Mouse (Mus musculus): ENCODE data around the gene B430306N03Rik.
A peak's percentile ranks its signal among the peaks of the same experiment; 100 is the strongest.
"Not testable (repeated sequence)": the region's sequence is repeated elsewhere in the genome, so short reads cannot be mapped to it uniquely, and the experiment has no call there.

B430306N03Rik gene

GRCm38 (mm10) chr17:48312124-48312523 is 3.8 kb upstream of the B430306N03Rik start:
- no peak for DNase-seq (ENCODE audit: low spot score)

GRCm38 (mm10) chr17:48318686-48319085 is 2.7 kb downstream of the B430306N03Rik start:
- no peak for DNase-seq (ENCODE audit: low spot score)

DNA sequence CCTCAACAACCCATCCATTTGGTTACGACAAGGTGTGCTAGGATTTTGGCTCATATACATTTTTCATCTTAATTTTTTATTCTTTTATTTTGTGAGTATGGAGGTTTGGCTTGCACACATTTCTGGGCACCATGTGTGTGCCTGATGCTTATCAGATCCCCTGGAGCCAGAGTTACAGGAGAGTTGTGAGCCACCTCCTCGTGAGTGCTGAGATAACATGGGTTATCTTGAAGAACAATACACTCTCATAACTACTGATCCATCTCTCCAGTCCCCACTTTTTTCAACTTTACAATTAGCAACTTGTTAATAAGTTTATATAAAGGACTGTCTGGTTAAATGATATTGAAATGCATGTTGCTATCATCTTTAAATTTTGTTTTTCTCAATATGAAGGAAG is 5.3 kb downstream of the B430306N03Rik start:
- DNase-seq (ENCODE audit: low spot score), result no peak

- no peak for DNase-seq (ENCODE audit: low spot score)
Measured at GRCm38 (mm10) chr17:48323236-48323635, 7.3 kb downstream of the B430306N03Rik start.

DNA sequence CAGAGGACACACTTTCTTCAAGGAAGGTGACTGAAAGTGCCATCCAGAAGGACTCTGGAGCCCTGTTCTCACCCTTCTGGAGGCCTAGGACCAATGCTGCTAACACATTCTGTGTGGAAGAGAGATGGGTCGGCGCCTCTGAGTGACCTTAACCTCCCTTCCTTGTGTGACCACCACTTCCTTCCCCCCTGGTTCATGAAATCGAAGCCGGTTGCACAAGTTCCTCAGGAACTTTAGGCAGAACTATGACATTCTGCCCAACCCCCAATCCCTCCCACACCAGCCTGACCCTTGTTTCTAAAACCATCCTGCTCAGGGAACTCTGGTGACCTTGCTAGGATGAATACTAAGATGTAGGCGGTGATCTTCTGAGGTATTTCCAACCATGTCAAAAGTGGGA is 8.3 kb downstream of the B430306N03Rik start:
- no peak for DNase-seq (ENCODE audit: low spot score)

GRCm38 (mm10) chr17:48325093-48325492 is 9.2 kb downstream of the B430306N03Rik start:
- no peak for DNase-seq (ENCODE audit: low spot score)

- no peak for DNase-seq (ENCODE audit: low spot score)
Measured at GRCm38 (mm10) chr17:48325638-48326037, 9.7 kb downstream of the B430306N03Rik start.

DNA sequence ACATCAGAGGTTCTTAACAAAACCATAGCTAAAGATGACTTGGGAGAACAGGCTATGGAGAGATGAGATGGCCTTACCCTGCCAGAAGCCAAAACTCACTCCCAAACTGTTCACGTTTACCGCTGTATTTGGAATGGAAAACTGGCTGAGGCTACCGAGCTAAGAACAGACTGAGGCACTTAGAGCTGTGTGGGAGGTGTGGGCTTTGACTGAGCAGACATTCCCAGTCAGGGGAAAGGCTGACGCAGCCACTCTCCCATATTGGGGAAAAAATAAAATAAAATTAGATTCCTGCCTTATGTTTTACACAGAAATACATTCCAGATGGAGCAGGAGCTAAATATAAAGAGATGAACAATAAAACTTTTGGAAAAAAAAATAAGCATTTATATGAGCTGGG is 10.7 kb downstream of the B430306N03Rik start:
- DNase-seq (ENCODE audit: low spot score), result no peak

- DNase-seq (ENCODE audit: low spot score), result no peak
Measured at GRCm38 (mm10) chr17:48332524-48332923, 16.6 kb downstream of the B430306N03Rik start.

DNA sequence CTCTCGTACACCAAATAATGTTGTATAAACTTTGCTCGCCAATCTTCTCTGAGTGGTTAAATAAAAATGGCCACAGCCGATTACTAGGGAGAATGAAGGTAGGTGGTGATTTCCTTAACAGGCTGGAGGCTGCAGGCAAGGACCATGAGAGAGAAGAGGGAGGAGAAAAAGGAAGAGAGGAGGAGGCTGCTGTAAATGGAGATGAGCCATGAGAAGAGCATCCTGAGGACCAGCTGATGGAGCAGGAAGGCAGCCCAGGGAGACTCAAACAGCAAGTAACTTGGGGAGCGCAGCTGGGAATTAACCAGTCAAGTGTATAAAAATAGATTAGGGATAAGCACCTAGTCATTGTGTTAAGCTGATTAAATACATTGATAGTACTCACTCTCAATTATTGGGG is 18.2 kb downstream of the B430306N03Rik start:
- no peak for DNase-seq (ENCODE audit: low spot score)

GRCm38 (mm10) chr17:48336857-48337256 is 20.9 kb downstream of the B430306N03Rik start:
- DNase-seq (ENCODE audit: low spot score), result peak; percentile 82

DNA sequence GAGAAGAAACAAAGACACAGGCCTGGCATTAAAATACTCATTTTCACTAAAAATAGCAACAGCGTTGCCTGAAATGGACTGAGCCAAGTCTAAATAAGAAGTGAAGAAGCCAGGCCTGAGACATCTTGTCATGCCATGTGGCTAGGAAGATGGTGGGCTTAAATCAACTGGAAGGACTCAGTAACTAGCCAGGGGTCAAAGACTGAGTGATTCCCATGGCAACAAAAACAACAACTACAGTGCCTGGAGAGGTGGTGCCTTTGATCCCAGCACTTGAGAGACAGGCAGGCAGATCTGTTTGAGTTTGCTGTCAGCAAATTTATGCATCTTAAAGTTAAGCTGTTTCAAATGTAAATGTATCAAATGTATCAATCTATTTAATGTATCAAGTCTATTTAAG is 24.3 kb downstream of the B430306N03Rik start:
- no peak for DNase-seq (ENCODE audit: low spot score)

DNA sequence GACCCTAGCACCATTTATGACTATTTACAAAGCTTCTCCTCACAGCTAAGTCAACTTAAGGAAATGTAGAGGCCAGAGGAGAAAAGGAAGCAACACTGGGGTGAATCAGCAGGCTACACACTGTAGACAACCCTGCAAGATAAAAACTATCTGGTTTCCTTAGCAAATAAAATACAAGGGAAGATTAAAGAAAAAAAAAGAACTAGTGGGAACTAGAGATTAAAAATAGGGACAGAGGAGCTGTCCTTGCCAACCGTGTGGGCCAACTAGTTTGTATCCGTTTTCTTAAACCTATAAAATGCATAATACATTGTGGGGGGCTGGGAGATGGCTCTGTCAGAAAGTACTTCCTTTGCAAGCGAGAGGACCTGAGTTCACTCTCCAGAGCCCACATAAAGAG is 26.0 kb downstream of the B430306N03Rik start:
- no peak for DNase-seq (ENCODE audit: low spot score)

GRCm38 (mm10) chr17:48343065-48343464 is 27.1 kb downstream of the B430306N03Rik start:
- no peak for DNase-seq (ENCODE audit: low spot score)

DNA sequence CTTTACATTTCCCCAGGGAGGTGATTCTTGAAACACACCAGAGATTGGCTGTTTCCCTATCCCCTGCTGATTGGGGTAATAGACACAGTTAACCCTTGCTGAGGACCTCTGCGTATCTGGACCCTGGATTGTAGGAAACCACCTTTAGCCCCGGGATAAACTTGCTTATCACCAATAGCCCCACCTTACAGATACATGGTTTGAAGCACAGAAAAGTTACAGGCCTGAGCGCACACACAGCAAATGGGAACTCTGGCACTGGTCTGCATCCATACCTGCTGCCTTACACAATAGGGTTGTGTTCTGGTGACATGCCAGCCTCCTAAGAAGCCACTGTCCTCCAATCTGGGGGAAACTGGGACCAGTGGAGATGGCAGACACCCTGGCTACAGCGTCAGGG is 29.9 kb downstream of the B430306N03Rik start:
- DNase-seq (ENCODE audit: low spot score), result no peak

DNA sequence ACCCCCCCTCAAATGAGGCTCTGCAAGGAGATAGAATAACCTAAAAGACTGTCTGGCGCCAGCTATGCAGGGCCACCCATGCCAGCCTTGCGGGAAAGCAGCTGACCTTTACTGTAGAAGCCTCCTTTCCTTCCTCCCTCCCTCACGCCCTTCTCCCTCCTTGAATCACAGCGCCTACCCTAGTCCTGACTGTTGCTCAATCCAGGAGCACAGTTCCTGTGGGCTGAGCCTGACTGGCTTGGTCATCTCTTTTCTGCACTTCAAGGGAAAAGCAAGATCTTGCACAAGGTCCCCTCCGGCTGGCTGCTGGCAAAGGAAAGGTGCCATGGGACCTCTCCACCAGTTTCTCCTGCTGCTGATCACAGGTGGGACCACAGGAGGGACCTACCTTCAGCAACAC is 30.3 kb downstream of the B430306N03Rik start, which contains the start of gene Trem2:
Gene Trem2, plus strand, starts transcription at position 171 of the 400 bp plus-strand sequence.
- DNase-seq (ENCODE audit: low spot score), result no peak

GRCm38 (mm10) chr17:48346834-48347233 is 30.9 kb downstream of the B430306N03Rik start:
- DNase-seq (ENCODE audit: low spot score), result no peak

GRCm38 (mm10) chr17:48347287-48347686 is 31.3 kb downstream of the B430306N03Rik start:
- no peak for DNase-seq (ENCODE audit: low spot score)

DNA sequence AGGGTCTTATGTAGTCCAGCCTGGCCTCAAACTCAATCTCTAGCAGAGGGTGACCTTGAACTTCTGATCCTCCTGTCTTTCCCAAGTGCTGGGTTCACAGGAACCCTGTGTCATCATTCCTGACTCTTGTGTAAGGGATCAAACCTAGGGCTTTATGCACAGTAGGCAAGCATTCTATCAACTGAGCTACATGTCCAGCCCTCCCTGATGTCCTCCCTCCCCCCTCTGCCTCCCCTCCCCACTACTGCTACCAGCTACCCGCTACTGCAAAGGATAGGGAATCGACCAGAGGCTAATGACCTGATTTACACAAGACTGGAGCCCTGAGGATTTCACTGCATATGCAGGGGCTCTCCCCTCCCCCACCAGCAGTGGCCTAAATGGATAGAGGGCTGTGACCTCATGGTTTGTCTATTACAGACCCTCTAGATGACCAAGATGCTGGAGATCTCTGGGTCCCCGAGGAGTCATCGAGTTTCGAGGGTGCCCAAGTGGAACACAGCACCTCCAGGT is 34.8 kb downstream of the B430306N03Rik start:
- DNase-seq (ENCODE audit: low spot score), result no peak

- not testable (repeated sequence) for DNase-seq (ENCODE audit: low spot score)
Measured at GRCm38 (mm10) chr17:48352976-48353375, 37.0 kb downstream of the B430306N03Rik start.

GRCm38 (mm10) chr17:48355822-48356221 is 39.9 kb downstream of the B430306N03Rik start:
- no peak for DNase-seq (ENCODE audit: low spot score)

DNA sequence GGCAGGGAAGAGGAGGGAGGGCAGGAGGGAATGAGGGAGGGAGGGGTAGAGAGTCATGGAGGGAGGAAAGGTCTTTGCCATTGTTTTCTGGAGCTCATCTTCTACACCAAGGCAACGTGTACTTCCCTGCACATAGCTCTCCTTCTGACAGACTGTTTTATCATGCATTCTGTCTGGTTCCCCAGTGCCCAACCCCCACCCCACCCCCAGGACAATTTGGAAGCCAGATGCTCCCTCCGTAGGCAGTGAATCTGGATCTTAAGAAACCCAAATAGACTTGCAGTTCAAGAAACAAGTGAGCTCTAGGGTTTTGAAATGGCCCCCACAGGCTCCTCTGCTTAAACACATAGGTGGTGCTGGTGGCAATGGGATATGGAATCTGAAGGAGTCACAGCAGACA is 42.0 kb downstream of the B430306N03Rik start:
- DNase-seq (ENCODE audit: low spot score), result no peak

DNA sequence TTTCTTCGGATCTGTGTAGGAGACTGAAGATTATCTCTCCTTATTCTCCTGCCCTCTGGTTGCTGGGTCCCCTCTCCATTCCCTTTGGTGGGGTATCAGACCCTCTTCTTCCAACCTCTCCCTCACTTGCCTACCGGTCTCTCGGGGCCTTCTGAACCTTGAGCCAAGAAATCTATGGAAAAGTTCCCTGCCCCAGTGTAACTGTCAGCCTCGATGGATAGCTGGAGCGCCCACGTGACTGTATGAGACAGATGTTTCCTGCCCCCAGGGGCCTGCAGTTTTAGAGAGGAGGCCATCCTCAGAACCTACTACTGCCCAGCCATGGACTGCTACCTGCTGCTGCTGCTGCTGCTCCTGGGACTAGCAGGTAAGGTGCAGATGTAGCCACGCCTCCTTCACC is 43.7 kb downstream of the B430306N03Rik start, which contains the start of gene Treml1:
Gene Treml1, plus strand, starts transcription at position 301 of the 400 bp plus-strand sequence.
- DNase-seq (ENCODE audit: low spot score), result no peak

GRCm38 (mm10) chr17:48360462-48360861 is 44.5 kb downstream of the B430306N03Rik start:
- DNase-seq (ENCODE audit: low spot score), result no peak

All from ovary, postnatal 36 days (tissue).